Mouse (Mus musculus) liver, embryonic 16.5 days (tissue): ENCODE data around the gene Ufc1. TPM values are rescaled to one million over a fixed set of nuclear protein-coding genes. Genes with fewer than 3 reads are reported as not detected.

ENCODE experiments used
- ATAC-seq: fragments of 200-750 bp; cut with Nextera tagmentation; 2 replicates; pipeline ENCODE4 v1.8.0; 2017; ENCODE audit warnings: low read depth, mild to moderate bottlenecking, moderate number of reproducible peaks, moderate library complexity
- H3K27ac ChIP-seq: fragments of 300-500 bp; sonication (generic); 2 replicates; pipeline ENCODE4 v1.5.1; 2014; ENCODE audit warnings: mild to moderate bottlenecking, low read length
- H3K27me3 ChIP-seq: fragments of 300-500 bp; sonication (generic); 2 replicates; pipeline ENCODE4 v1.6.1; 2014; ENCODE audit warnings: low read depth, low read length, mixed read lengths; ENCODE audit not compliant: control insufficient read depth, insufficient read depth
- H3K36me3 ChIP-seq: fragments of 300-500 bp; sonication (generic); 2 replicates; pipeline ENCODE4 v1.6.1; 2014; ENCODE audit warnings: mild to moderate bottlenecking; ENCODE audit not compliant: control insufficient read depth, insufficient read depth
- H3K4me1 ChIP-seq: fragments of 300-500 bp; sonication (generic); 2 replicates; pipeline ENCODE4 v1.6.1; 2014; ENCODE audit warnings: low read depth, low read length, mixed read lengths; ENCODE audit not compliant: control insufficient read depth
- H3K4me2 ChIP-seq: fragments of 300-500 bp; sonication (generic); 2 replicates; pipeline ENCODE4 v1.6.1; 2014; ENCODE audit warnings: low read depth, low read length, mixed read lengths
- H3K4me3 ChIP-seq: fragments of 300-500 bp; sonication (generic); 2 replicates; pipeline ENCODE4 v1.5.1; 2014; ENCODE audit warnings: low read depth, mild to moderate bottlenecking, low read length
- H3K9ac ChIP-seq: fragments of 300-500 bp; sonication (generic); 2 replicates; pipeline ENCODE4 v1.6.1; 2014; ENCODE audit warnings: low read depth, low read length
- H3K9me3 ChIP-seq: fragments of 300-500 bp; sonication (generic); replicated peaks from 2 replicates; pipeline ENCODE4 v1.6.1; 2016; ENCODE audit warnings: low read length; ENCODE audit not compliant: control insufficient read depth
- WGBS: fragments of 180-500 bp; shearing (Covaris S2); extraction: QIAGEN DNeasy Blood & Tissue Kit; methylation state at CpG from one replicate; pipeline ENCODE4 v1.1.7; 2014; ENCODE audit not compliant: insufficient replicate concordance; 5-methylcytosine and 5-hydroxymethylcytosine counted together
- polyA plus RNA-seq: library from polyadenylated mRNA; unstranded; fragments of >200 nt; fragmentation: Nextera tagmentation; extraction: Ambion mirVana; gene quantifications from 2 replicates; pipeline ENCODE4 v1.2.1, GENCODE M21; 2015

The Ufc1 gene
- polyA plus RNA-seq, 1 experiment from 2014 or later = 40.3 TPM

- peak overlapping the region; percentile 57 for H3K27ac ChIP-seq
- peak overlapping the region; percentile 63 for H3K4me2 ChIP-seq
- peaks cover 66% of the 10 kb centered on the region for H3K36me3 ChIP-seq
- no peaks in the 10 kb centered on the region for H3K9me3 ChIP-seq
- no peak for ATAC-seq
- peak overlapping the region; percentile 87 for H3K4me3 ChIP-seq
- peak overlapping the region; percentile 94 for H3K9ac ChIP-seq
- H3K27me3 ChIP-seq = no peaks in the 10 kb centered on the region
- peaks cover 42% of the 10 kb centered on the region for H3K4me1 ChIP-seq
- WGBS = 88% methylated on average over 10 of the region's 10 CpGs
Observed at GRCm38 (mm10) chr1:171277736-171278135, 17.1 kb downstream of the Ufc1 start.

GRCm38 (mm10) chr1:171276110-171276748 is 18.6 kb downstream of the Ufc1 start:
- ATAC-seq = no peak
- Histone ChIP-seq H3K27me3 (no peaks in the 10 kb centered on the region), H3K4me2 (0 out of 2 replicates have a peak overlapping the region, but pooled peaks have one; percentile 2), H3K27ac (peak overlapping the region; percentile 37; the same call in 1 of the 2 replicates), H3K9ac (no peak overlapping the region), H3K4me1 (peaks cover 45% of the 10 kb centered on the region), H3K4me3 (no peak overlapping the region), H3K36me3 (peaks cover 70% of the 10 kb centered on the region), H3K9me3 (no peaks in the 10 kb centered on the region)
- 88% methylated on average over 14 of the region's 14 CpGs for WGBS

- Histone ChIP-seq H3K27ac (peak overlapping the region; percentile 42; the same call in 1 of the 2 replicates), H3K27me3 (no peaks in the 10 kb centered on the region), H3K9ac (no peak overlapping the region), H3K36me3 (peaks cover 70% of the 10 kb centered on the region), H3K4me3 (no peak overlapping the region), H3K4me2 (no peak overlapping the region), H3K9me3 (no peaks in the 10 kb centered on the region), H3K4me1 (peaks cover 48% of the 10 kb centered on the region)
- 94% methylated on average over 11 of the region's 11 CpGs for WGBS
- no peak for ATAC-seq
Observed at GRCm38 (mm10) chr1:171275144-171275734, 19.6 kb downstream of the Ufc1 start.

GRCm38 (mm10) chr1:171274171-171274570 is 20.7 kb downstream of the Ufc1 start:
- Histone ChIP-seq H3K27ac (peak overlapping the region; percentile 42), H3K4me3 (no peak overlapping the region), H3K27me3 (no peaks in the 10 kb centered on the region), H3K4me1 (peaks cover 52% of the 10 kb centered on the region), H3K36me3 (peaks cover 66% of the 10 kb centered on the region), H3K9ac (no peak overlapping the region), H3K9me3 (no peaks in the 10 kb centered on the region), H3K4me2 (no peak overlapping the region)
- 85% methylated on average over 12 of the region's 12 CpGs for WGBS
- no peak for ATAC-seq

- H3K9ac ChIP-seq = peak overlapping the region; percentile 17; the same call in 1 of the 2 replicates
- H3K4me1 ChIP-seq = peaks cover 35% of the 10 kb centered on the region
- H3K36me3 ChIP-seq = peaks cover 45% of the 10 kb centered on the region
- no peaks in the 10 kb centered on the region for H3K27me3 ChIP-seq
- peak overlapping the region; percentile 83 for H3K4me3 ChIP-seq
- peak overlapping the region; percentile 84 for H3K27ac ChIP-seq
- ATAC-seq = no peak
- H3K4me2 ChIP-seq = peak overlapping the region; percentile 77
- no peaks in the 10 kb centered on the region for H3K9me3 ChIP-seq
- WGBS = 58% methylated on average over 3 of the region's 3 CpGs
Observed at GRCm38 (mm10) chr1:171272086-171272485, 22.7 kb downstream of the Ufc1 start.

GRCm38 (mm10) chr1:171271622-171272021 is 23.2 kb downstream of the Ufc1 start:
- Histone ChIP-seq H3K4me2 (peak overlapping the region; percentile 77), H3K9me3 (no peaks in the 10 kb centered on the region), H3K9ac (peak overlapping the region; percentile 17; the same call in 1 of the 2 replicates), H3K27ac (peak overlapping the region; percentile 84), H3K27me3 (no peaks in the 10 kb centered on the region), H3K4me3 (peak overlapping the region; percentile 83), H3K36me3 (peaks cover 40% of the 10 kb centered on the region), H3K4me1 (peaks cover 31% of the 10 kb centered on the region)
- 51% methylated on average over 10 of the region's 10 CpGs for WGBS
- ATAC-seq = no peak

GRCm38 (mm10) chr1:171271196-171271595 is 23.6 kb downstream of the Ufc1 start:
- peaks cover 33% of the 10 kb centered on the region for H3K4me1 ChIP-seq
- H3K9ac ChIP-seq = peak overlapping the region; percentile 72
- 23% methylated on average over 9 of the region's 9 CpGs for WGBS
- H3K36me3 ChIP-seq = peaks cover 36% of the 10 kb centered on the region
- no peak for ATAC-seq
- peak overlapping the region; percentile 84 for H3K27ac ChIP-seq
- H3K9me3 ChIP-seq = no peaks in the 10 kb centered on the region
- H3K4me3 ChIP-seq = peak overlapping the region; percentile 83
- H3K27me3 ChIP-seq = no peaks in the 10 kb centered on the region
- H3K4me2 ChIP-seq = peak overlapping the region; percentile 77

GRCm38 (mm10) chr1:171270573-171270900 is 24.3 kb downstream of the Ufc1 start:
- H3K36me3 ChIP-seq = peaks cover 29% of the 10 kb centered on the region
- H3K4me2 ChIP-seq = peak overlapping the region; percentile 77
- no peaks in the 10 kb centered on the region for H3K9me3 ChIP-seq
- ATAC-seq = peak; percentile 74
- under 1% methylated on average over 19 of the region's 19 CpGs for WGBS
- peak overlapping the region; percentile 83 for H3K4me3 ChIP-seq
- peak overlapping the region; percentile 72 for H3K9ac ChIP-seq
- peaks cover 33% of the 10 kb centered on the region for H3K4me1 ChIP-seq
- no peaks in the 10 kb centered on the region for H3K27me3 ChIP-seq
- peak overlapping the region; percentile 84 for H3K27ac ChIP-seq
